Mouse (Mus musculus) MEL (cell line): ENCODE data around the gene Stk39. TPM values are rescaled to one million over a fixed set of nuclear protein-coding genes. Genes with fewer than 3 reads are reported as not detected.

Experiments
- DNase-seq: peaks from one replicate; pipeline ENCODE4 v3.0.0; 2011; ENCODE audit warnings: low read depth, low spot score
- H3K27ac ChIP-seq: 2 replicates; pipeline ENCODE4 v1.5.1; 2012; ENCODE audit warnings: low read depth, mild to moderate bottlenecking, control low read depth, low read length, moderate library complexity; ENCODE audit not compliant: control insufficient read depth
- H3K27me3 ChIP-seq, 2 experiments: fragments of 150-350 bp in 1 of 2; sonication (generic) in 1 of 2; 2 replicates each; pipeline ENCODE4 v1.6.1; 2012; ENCODE audit warnings: low read length in 2 of 2, mild to moderate bottlenecking in 2 of 2, improper control_type of control experiment in 1 of 2, moderate library complexity in 1 of 2; ENCODE audit not compliant: insufficient read depth in 2 of 2, control insufficient read depth in 1 of 2
- H3K36me3 ChIP-seq, 2 experiments: 2 replicates each; pipeline ENCODE4 v1.6.1; 2012 to 2014; ENCODE audit warnings: low read length in 2 of 2, improper control_type of control experiment in 1 of 2, inconsistent platforms in 1 of 2, mild to moderate bottlenecking in 1 of 2; ENCODE audit not compliant: insufficient read depth in 2 of 2, control insufficient read depth in 1 of 2
- H3K4me1 ChIP-seq, 2 experiments: fragments of 150-350 bp in 1 of 2; sonication (generic) in 1 of 2; 2 replicates each; pipeline ENCODE4 v1.6.1; 2012; ENCODE audit warnings: low read length in 2 of 2, improper control_type of control experiment in 1 of 2, mild to moderate bottlenecking in 1 of 2; ENCODE audit not compliant: insufficient read depth in 2 of 2, control insufficient read depth in 1 of 2
- H3K4me3 ChIP-seq, 2 experiments: fragments of 150-350 bp in 1 of 2; sonication (generic) in 1 of 2; 2 replicates each; pipeline ENCODE4 v1.5.1; 2012; ENCODE audit warnings: low read depth in 2 of 2, low read length in 2 of 2, mild to moderate bottlenecking in 2 of 2, moderate library complexity in 2 of 2, control low read depth in 1 of 2, improper control_type of control experiment in 1 of 2; ENCODE audit not compliant: control insufficient read depth in 1 of 2, insufficient read depth in 1 of 2
- H3K79me2 ChIP-seq: 2 replicates; pipeline ENCODE4 v1.6.1; 2012; ENCODE audit warnings: mild to moderate bottlenecking, low read length, moderate library complexity; ENCODE audit not compliant: control insufficient read depth, poor library complexity, insufficient read depth
- H3K9ac ChIP-seq: 2 replicates; pipeline ENCODE4 v1.6.1; 2012; ENCODE audit warnings: low read depth, mild to moderate bottlenecking, control low read depth, low read length, moderate library complexity; ENCODE audit not compliant: control insufficient read depth, poor library complexity, severe bottlenecking
- H3K9me3 ChIP-seq: fragments of 150-350 bp; sonication (generic); replicated peaks from 2 replicates; pipeline ENCODE4 v1.6.1; 2012; ENCODE audit warnings: mild to moderate bottlenecking, low read length, improper control_type of control experiment, moderate library complexity; ENCODE audit not compliant: insufficient read depth
- BHLHE40 ChIP-seq: IDR thresholded peaks from 2 replicates; pipeline ENCODE4 v1.6.1; 2012; ENCODE audit warnings: low read depth, mild to moderate bottlenecking, inconsistent platforms, low read length, improper control_type of control experiment, borderline replicate concordance
- CHD2 ChIP-seq: IDR thresholded peaks from 2 replicates; pipeline ENCODE4 v1.6.1; 2011; ENCODE audit warnings: low read length, improper control_type of control experiment
- EP300 ChIP-seq, 2 experiments: IDR thresholded peaks; 2 replicates each; pipeline ENCODE4 v1.6.1; 2011; ENCODE audit warnings: improper control_type of control experiment in 2 of 2, low read length in 2 of 2, low read depth in 1 of 2, mild to moderate bottlenecking in 1 of 2
- ETS1 ChIP-seq: IDR thresholded peaks from 2 replicates; pipeline ENCODE4 v1.6.1; 2012; ENCODE audit warnings: low read depth, mild to moderate bottlenecking, inconsistent platforms, low read length, improper control_type of control experiment, moderate library complexity
- GABPA ChIP-seq: IDR thresholded peaks from 2 replicates; pipeline ENCODE4 v1.6.1; 2012; ENCODE audit warnings: low read depth, mild to moderate bottlenecking, inconsistent platforms, low read length, improper control_type of control experiment, moderate library complexity
- KAT2A ChIP-seq: conservative IDR thresholded peaks from 2 replicates; pipeline ENCODE4 v1.6.1; 2012; ENCODE audit warnings: low read depth, low read length, improper control_type of control experiment, inconsistent platforms
- MAFK ChIP-seq: IDR thresholded peaks from 2 replicates; pipeline ENCODE4 v1.6.1; 2011; ENCODE audit warnings: low read depth, mild to moderate bottlenecking, low read length, improper control_type of control experiment, borderline replicate concordance
- MAX ChIP-seq: IDR thresholded peaks from 2 replicates; pipeline ENCODE4 v1.6.1; 2011; ENCODE audit warnings: low read length, improper control_type of control experiment
- MYB ChIP-seq: IDR thresholded peaks from 2 replicates; pipeline ENCODE4 v1.6.1; 2011; ENCODE audit warnings: mild to moderate bottlenecking, low read depth, low read length, improper control_type of control experiment
- MYC ChIP-seq: IDR thresholded peaks from 2 replicates; pipeline ENCODE4 v1.6.1; 2011; ENCODE audit warnings: low read depth, mild to moderate bottlenecking, low read length, improper control_type of control experiment, moderate library complexity
- NELFE ChIP-seq: IDR thresholded peaks from 2 replicates; pipeline ENCODE4 v1.6.1; 2011; ENCODE audit warnings: low read depth, low read length, improper control_type of control experiment
- POLR2AphosphoS2 ChIP-seq: IDR thresholded peaks from 2 replicates; pipeline ENCODE4 v1.6.1; 2011; ENCODE audit warnings: low read length, improper control_type of control experiment
- POLR2AphosphoS5 ChIP-seq: IDR thresholded peaks from 2 replicates; pipeline ENCODE4 v1.6.1; 2012; ENCODE audit warnings: low read depth, borderline replicate concordance, mild to moderate bottlenecking, inconsistent platforms, low read length, moderate library complexity, mixed read lengths
- SIN3A ChIP-seq: IDR thresholded peaks from 2 replicates; pipeline ENCODE4 v1.6.1; 2012; ENCODE audit warnings: low read length, improper control_type of control experiment, inconsistent platforms
- TCF12 ChIP-seq: IDR thresholded peaks from 2 replicates; pipeline ENCODE4 v1.6.1; 2014; ENCODE audit warnings: low read depth, mild to moderate bottlenecking, inconsistent platforms, low read length, improper control_type of control experiment, moderate library complexity
- UBTF ChIP-seq: IDR thresholded peaks from 2 replicates; pipeline ENCODE4 v1.6.1; 2012; ENCODE audit warnings: low read depth, mild to moderate bottlenecking, inconsistent platforms, low read length, improper control_type of control experiment, moderate library complexity, borderline replicate concordance; ENCODE audit not compliant: insufficient read depth
- ZC3H11A ChIP-seq: IDR thresholded peaks from 2 replicates; pipeline ENCODE4 v1.6.1; 2012; ENCODE audit warnings: low read depth, mild to moderate bottlenecking, inconsistent platforms, low read length, improper control_type of control experiment
- polyA plus RNA-seq, 2 experiments: library from polyadenylated mRNA; stranded (reverse) in 1 of 2; unstranded in 1 of 2; fragments of >175 nt in 1 of 2; fragments of >200 nt in 1 of 2; gene quantifications; 2 replicates each; pipeline versions ENCODE4 v1.2.1 to v1.2.4; 2012; ENCODE audit warnings: low replicate concordance in 2 of 2, low read depth in 1 of 2; ENCODE audit not compliant: insufficient read length in 2 of 2, insufficient read depth in 1 of 2, missing spikeins in 1 of 2
- total RNA-seq: library from RNA; depleted of rRNA; stranded (reverse); fragments of 300-350 nt; gene quantifications from 2 replicates; pipeline ENCODE4 v1.2.3, GENCODE M21; 2012

The Stk39 gene
- total and polyA plus RNA-seq, 3 experiments: not detected

- DNase-seq: no peak
- H3K27me3 ChIP-seq: no peaks in the 10 kb centered on the region
- no peaks in the 10 kb centered on the region for H3K9me3 ChIP-seq
- no peak overlapping the region for H3K9ac ChIP-seq
- TF ChIP-seq NELFE (no peak), MYC (no peak), BHLHE40 (no peak), EP300 (IDR thresholded peaks at IDR 0.05; ENCODE audit: low read depth in 1 of 2, low read length in 2 of 2) (no peak), POLR2AphosphoS2 (no peak)
- H3K27ac ChIP-seq: no peak overlapping the region
- no peaks in the 10 kb centered on the region for H3K79me2 ChIP-seq
- no peaks in the 10 kb centered on the region for H3K4me1 ChIP-seq
- H3K36me3 ChIP-seq: no peaks in the 10 kb centered on the region
- H3K4me3 ChIP-seq: no peak overlapping the region
These were observed 3.4 kb downstream of the Stk39 start for GRCm38 (mm10) chr2:68468698-68469097.

- no peak overlapping the region for H3K27ac ChIP-seq
- no peak overlapping the region for H3K9ac ChIP-seq
- no peaks in the 10 kb centered on the region for H3K27me3 ChIP-seq
- no peak for DNase-seq
- H3K4me3 ChIP-seq: no peak overlapping the region
- TF ChIP-seq CHD2 (no peak), ETS1 (no peak), MAX (no peak), ZC3H11A (no peak), TCF12 (no peak), UBTF (no peak), KAT2A (no peak), MAFK (no peak), GABPA (no peak), POLR2AphosphoS2 (no peak), NELFE (no peak), SIN3A (no peak), MYB (no peak), MYC (no peak), POLR2AphosphoS5 (no peak)
- H3K36me3 ChIP-seq: no peaks in the 10 kb centered on the region
- H3K79me2 ChIP-seq: no peaks in the 10 kb centered on the region
- H3K4me1 ChIP-seq: no peaks in the 10 kb centered on the region
- H3K9me3 ChIP-seq: no peaks in the 10 kb centered on the region
These were observed 3.8 kb downstream of the Stk39 start for GRCm38 (mm10) chr2:68468259-68468658.
